Mouse (Mus musculus) brain, embryonic 14.5 days (tissue): ENCODE measurements around the gene Pcbp1.

Source experiments
- CTCF ChIP-seq: fragments of 200-500 bp; IDR thresholded peaks from 2 replicates; pipeline ENCODE4 v1.5.1; 2012; ENCODE audit warnings: inconsistent platforms, mild to moderate bottlenecking, moderate library complexity, borderline replicate concordance; ENCODE audit not compliant: insufficient read depth, insufficient read length; ENCODE audit errors: extremely low read depth
- POLR2A ChIP-seq: fragments of 200-500 bp; IDR thresholded peaks from 2 replicates; pipeline ENCODE4 v1.6.1; 2012; ENCODE audit warnings: mild to moderate bottlenecking, inconsistent platforms, borderline replicate concordance; ENCODE audit not compliant: poor library complexity, insufficient read depth, insufficient read length, severe bottlenecking; ENCODE audit errors: extremely low read depth

- TF ChIP-seq CTCF, result no peak
- no peak for TF ChIP-seq POLR2A
These were observed 21.8 kb upstream of the Pcbp1 start for GRCm38 (mm10) chr6:86547880-86548367.
